Mouse (Mus musculus): ENCODE measurements at regions not wholly inside any gene's neighbourhood (a gene's known extent, or its start where the extent isn't known, plus 50 kb on each side); places are given as distances from the start of the nearest gene placed in this dataset.

DNA sequence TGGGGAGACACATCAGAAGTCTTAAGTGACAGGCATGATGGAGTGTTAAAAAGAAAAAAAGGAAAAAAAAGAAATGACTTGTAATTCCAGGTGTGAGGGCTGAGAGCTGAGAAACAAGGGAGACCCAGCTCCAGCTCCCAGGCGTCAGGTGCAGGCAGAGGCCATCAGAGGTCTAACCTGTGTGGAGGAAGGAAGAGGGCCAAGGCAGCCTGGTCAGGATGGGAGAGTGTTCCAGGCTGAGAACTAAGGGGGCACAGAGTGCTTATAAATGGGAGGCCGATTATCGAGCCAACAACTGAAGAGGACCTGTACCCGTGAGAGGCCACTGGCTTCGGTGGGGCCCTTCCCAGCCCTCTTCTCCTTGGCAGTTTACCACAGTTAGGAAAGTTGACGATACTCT, 53.3 kb upstream of the Zfp706 start:
- Histone ChIP-seq H3K27ac (ENCODE audit: low read length) (no peak overlapping the region), H3K36me3 (ENCODE audit: control insufficient read depth, insufficient read depth, low read length) (no peaks in the 10 kb centered on the region), H3K4me1 (ENCODE audit: control insufficient read depth, insufficient read depth, low read length) (no peaks in the 10 kb centered on the region), H3K9ac (replicated peaks; ENCODE audit: low read depth, low read length) (no peak overlapping the region), H3K9me3 (ENCODE audit: control insufficient read depth, low read depth, low read length) (no peaks in the 10 kb centered on the region), H3K4me2 (replicated peaks; ENCODE audit: low read depth, low read length) (no peak overlapping the region), H3K4me3 (ENCODE audit: low read depth, low read length) (no peak overlapping the region), H3K27me3 (ENCODE audit: control insufficient read depth, insufficient read depth, low read length) (no peaks in the 10 kb centered on the region)
- ATAC-seq (ENCODE audit: insufficient number of reproducible peaks, insufficient read depth, low FRiP score, low read depth) = no peak
- WGBS = 83% methylated on average over 6 of the region's 6 CpGs
